Mouse (Mus musculus): Measurements from ENCODE around the gene Olfr623. TPM values are rescaled to one million over a fixed set of nuclear protein-coding genes. Genes with fewer than 3 reads are reported as not detected.

The Olfr623 gene
- not detected for total RNA-seq (2021)

GRCm38 (mm10) chr7:103663598-103663997 lies at the start of gene Olfr623:
Gene Olfr623, minus strand, starts transcription at chr7:103663698.
- intact Hi-C loops (cut with DNase I), result no loop called here
- DNase-seq (ENCODE audit: low spot score), result no peak

GRCm38 (mm10) chr7:103712024-103712423 lies 48.5 kb upstream of the Olfr623 start:
- no peak for DNase-seq (ENCODE audit: low spot score)
- intact Hi-C loops (cut with DNase I), result no loop called here

DNA sequence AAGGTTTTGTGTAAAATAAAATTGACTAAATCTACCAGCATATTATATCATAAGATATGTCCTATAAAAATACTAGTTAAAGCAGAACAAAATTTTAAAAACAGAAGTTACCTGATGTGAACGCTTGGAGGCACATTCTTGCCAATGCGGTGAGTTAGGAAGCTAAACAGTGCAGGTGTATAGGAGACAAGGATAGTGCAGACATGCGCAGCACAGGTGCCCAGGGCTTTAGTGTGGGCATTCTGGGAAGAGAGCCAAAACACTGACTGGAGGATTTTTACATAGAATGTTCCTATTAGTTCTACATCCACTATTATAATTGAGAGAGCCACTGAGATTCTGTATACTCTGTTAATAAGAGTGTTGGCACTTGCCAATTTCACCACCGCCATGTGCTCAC lies 36.0 kb upstream of the Olfr623 start:
- intact Hi-C loops (cut with DNase I), result no loop called here
- no peak for DNase-seq (ENCODE audit: low spot score)

DNA sequence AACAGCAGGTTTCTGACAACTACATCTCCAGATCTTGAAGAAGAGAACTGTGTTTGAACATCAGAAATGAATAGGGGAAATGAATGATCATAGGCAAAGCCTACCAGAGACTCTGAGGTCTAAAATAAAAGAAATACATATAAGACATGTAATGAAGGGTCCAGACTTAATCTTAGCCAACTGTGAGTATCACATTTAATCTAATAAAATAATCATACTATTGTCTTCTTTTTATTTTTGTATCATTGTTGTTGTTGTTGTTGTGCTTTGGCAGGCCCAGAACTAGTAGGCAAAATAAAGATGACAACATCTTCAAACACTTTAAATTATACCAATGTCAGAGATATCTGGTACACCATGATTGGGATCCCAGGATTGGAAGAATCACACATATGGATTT lies 18.9 kb upstream of the Olfr623 start, which contains the start of gene Olfr625-ps1:
TSS of gene Olfr625-ps1 (plus strand) at position 301 of the 400 bp plus-strand sequence.
- intact Hi-C loops (cut with DNase I), result no loop called here
- no peak for DNase-seq (ENCODE audit: low spot score)

- intact Hi-C loops (cut with DNase I), result no loop called here
- no peak for DNase-seq (ENCODE audit: low spot score)
These were observed 7.6 kb upstream of the Olfr623 start, which contains the start of gene Olfr624 for GRCm38 (mm10) chr7:103671091-103671490. Gene Olfr624, minus strand, starts transcription at chr7:103671191.

GRCm38 (mm10) chr7:103644070-103644469 lies 19.4 kb downstream of the Olfr623 start:
- DNase-seq (ENCODE audit: low spot score), result no peak
- intact Hi-C loops (cut with DNase I), result no loop called here

DNA sequence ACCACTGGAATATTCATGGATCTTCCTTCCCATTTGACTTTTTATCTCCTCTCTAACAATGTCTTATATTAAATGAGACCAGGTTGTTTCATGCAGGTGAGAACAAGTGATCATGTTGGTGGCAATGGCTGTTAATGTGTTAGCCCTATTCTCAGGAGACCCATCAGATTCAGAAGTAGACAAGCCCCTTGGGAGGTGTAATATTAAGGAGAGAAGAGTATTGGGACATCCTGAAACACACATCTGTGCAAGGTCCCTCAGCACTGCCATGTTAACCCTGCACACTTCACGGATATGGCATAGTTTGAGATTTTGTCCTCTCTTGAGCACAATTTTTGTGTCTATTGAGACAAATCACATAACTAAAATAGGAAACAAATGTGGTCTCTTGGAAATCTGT lies 20.9 kb downstream of the Olfr623 start, which contains the start of gene Olfr622:
TSS of gene Olfr622 (minus strand) at position 101 of the 400 bp plus-strand sequence.
- intact Hi-C loops (cut with DNase I), result no loop called here
- no peak for DNase-seq (ENCODE audit: low spot score)

DNA sequence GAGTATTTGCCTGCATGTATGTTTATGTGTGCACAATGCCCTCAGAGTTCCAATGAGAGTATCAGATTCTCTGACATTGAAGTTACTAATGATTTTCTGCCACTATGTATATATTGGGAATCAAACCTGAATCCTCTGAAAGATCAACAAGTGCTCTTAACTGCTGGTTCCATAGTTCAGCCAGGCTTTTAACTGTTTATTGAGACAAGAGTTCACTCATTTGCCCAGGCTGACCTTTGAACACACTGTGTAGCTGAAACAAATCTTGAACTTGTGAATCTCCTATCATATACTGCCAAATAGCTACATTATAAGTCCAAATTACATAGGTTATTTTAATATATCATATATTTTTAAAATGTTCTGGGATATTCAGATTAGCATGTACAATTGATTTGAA lies 26.7 kb downstream of the Olfr623 start:
- intact Hi-C loops (cut with DNase I), result no loop called here
- no peak for DNase-seq (ENCODE audit: low spot score)

DNA sequence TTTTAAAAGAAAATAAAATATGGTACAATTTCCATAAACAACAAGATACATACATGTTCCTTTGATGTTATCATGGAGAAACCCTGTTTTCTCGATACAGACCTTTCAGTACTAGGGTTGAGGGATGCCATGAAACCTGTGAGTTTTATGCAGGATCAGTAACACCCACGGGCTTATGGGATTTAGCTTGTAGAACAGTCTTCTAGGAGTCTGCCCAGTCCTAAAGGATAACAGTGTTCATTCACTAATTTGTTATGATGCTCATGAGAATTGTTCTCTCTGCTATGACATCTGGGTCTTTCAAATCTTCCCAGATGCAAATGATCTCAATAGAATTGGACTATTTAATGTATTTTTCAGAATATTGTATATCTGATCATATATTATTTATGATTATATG lies 51.1 kb downstream of the Olfr623 start, which contains the start of gene Olfr620:
TSS of gene Olfr620 (minus strand) at position 101 of the 400 bp plus-strand sequence.
- intact Hi-C loops (cut with DNase I), result no loop called here

More for the DNA sequence above, 51.1 kb downstream of the Olfr623 start, which contains the start of gene Olfr620:
- no peak for DNase-seq (ENCODE audit: low spot score)

Other genes starting within 250 kb of the Olfr623 start
- not detected for gene Usp17lc, start 248.6 kb downstream of the Olfr623 start, total RNA-seq (2021)
- gene Olfr605, start 218.3 kb downstream of the Olfr623 start, total RNA-seq (2021), result not detected
- not detected for gene Olfr606, start 214.7 kb downstream of the Olfr623 start, total RNA-seq (2021)
- not detected for gene Olfr607, start 199.5 kb downstream of the Olfr623 start, total RNA-seq (2021)
- not detected for gene Olfr608, start 193.8 kb downstream of the Olfr623 start, total RNA-seq (2021)
- not detected for gene Olfr609, start 165.6 kb downstream of the Olfr623 start, total RNA-seq (2021)
- gene Olfr610, start 151.6 kb downstream of the Olfr623 start, total RNA-seq (2021), result not detected
- gene Olfr611, start 142.9 kb downstream of the Olfr623 start, total RNA-seq (2021), result not detected
- not detected for gene Olfr612, start 121.0 kb downstream of the Olfr623 start, total RNA-seq (2021)
- gene Olfr613, start 115.6 kb downstream of the Olfr623 start, total RNA-seq (2021), result not detected
- not detected for gene Olfr615, start 107.6 kb downstream of the Olfr623 start, total RNA-seq (2021)
- gene Olfr616, start 94.6 kb downstream of the Olfr623 start, total RNA-seq (2021), result not detected
- gene Olfr617, start 90.6 kb downstream of the Olfr623 start, total RNA-seq (2021), result not detected
- gene Olfr618, start 73.6 kb downstream of the Olfr623 start, total RNA-seq (2021), result not detected
- gene Olfr619, start 63.1 kb downstream of the Olfr623 start, total RNA-seq (2021), result not detected
- gene Olfr620, start 51.2 kb downstream of the Olfr623 start, total RNA-seq (2021), result not detected
- gene Olfr622, start 21.0 kb downstream of the Olfr623 start, total RNA-seq (2021), result not detected
- gene Olfr624, start 7.5 kb upstream of the Olfr623 start, total RNA-seq (2021), result not detected
- not detected for gene Olfr625-ps1, start 19.0 kb upstream of the Olfr623 start, total RNA-seq (2021)
- not detected for gene Olfr243, start 51.0 kb upstream of the Olfr623 start, total RNA-seq (2021)
- gene Olfr628, start 66.7 kb upstream of the Olfr623 start, total RNA-seq (2021), result not detected
- gene Olfr629, start 81.2 kb upstream of the Olfr623 start, total RNA-seq (2021), result not detected
- not detected for gene Olfr630, start 93.6 kb upstream of the Olfr623 start, total RNA-seq (2021)
- not detected for gene Olfr69, start 107.9 kb upstream of the Olfr623 start, total RNA-seq (2021)
- gene Olfr68, start 116.0 kb upstream of the Olfr623 start, total RNA-seq (2021), result not detected
- gene Olfr67, start 128.1 kb upstream of the Olfr623 start, total RNA-seq (2021), result not detected
- gene Hbb-bt, start 150.3 kb upstream of the Olfr623 start, total RNA-seq (2021), result 1,000 to 10,000 TPM; 1,406 to 3,005 TPM
- over 10,000 TPM in 1 of 2 experiments, 1,000 to 10,000 TPM in 1; 9,976 to 23,536 TPM for gene Hbb-bs, start 164.4 kb upstream of the Olfr623 start, total RNA-seq (2021)
- not detected for gene Hbb-bh2, start 176.8 kb upstream of the Olfr623 start, total RNA-seq (2021)
- gene Hbb-bh1, start 179.5 kb upstream of the Olfr623 start, total RNA-seq (2021), result not detected
- not detected for gene Hbb-y, start 189.5 kb upstream of the Olfr623 start, total RNA-seq (2021)
- gene Olfr66, start 222.6 kb upstream of the Olfr623 start, total RNA-seq (2021), result not detected
- gene Olfr64, start 230.8 kb upstream of the Olfr623 start, total RNA-seq (2021), result not detected
- not detected for gene Olfr65, start 239.8 kb upstream of the Olfr623 start, total RNA-seq (2021)